ENCODE assay signal across 15 mouse cellular contexts in genomic region chr13:41825379-41825966, GRCm38 (mm10). TPM values are rescaled to one million over a fixed set of nuclear protein-coding genes. Genes with fewer than 3 reads are reported as not detected.
A peak's percentile ranks its signal among the peaks of the same experiment; 100 is the strongest.
DNase-seq lines count a peak whose midpoint lies in the region; ATAC-seq and TF ChIP-seq lines count a peak whose summit lies in the region.
"Had no signal": no experiment of that assay in that cellular context is flagged by ENCODE, and none has a peak within 500 bp of the region (broad histone marks: within the 10 kb centered on the region; RNA-seq: fewer than 3 reads in every experiment).

No protein-coding gene starts in this region.

- WGBS in liver, postnatal 0 days (ENCODE audit: insufficient replicate concordance) = 38% methylated on average over 11 of the region's 11 CpGs
- 81% methylated on average over 11 of the region's 11 CpGs for WGBS in midbrain, embryonic 14.5 days
- WGBS in lung, postnatal 0 days = 60% methylated on average over 11 of the region's 11 CpGs

- peak; percentile 43 for DNase-seq in retina, postnatal 1 day
- DNase-seq in retina, embryonic 14.5 days (ENCODE audit: low spot score) = no peak
- DNase-seq in R1 (ENCODE audit: low read depth, low spot score) = peak; percentile 74
- peak; percentile 36 for DNase-seq in liver, postnatal 0 days
- DNase-seq in thymus, postnatal 14 days = peak; percentile 68
- no peak for DNase-seq in midbrain, embryonic 14.5 days
- no peak for DNase-seq in left cerebral cortex, adult 2 months (ENCODE audit: extremely low spot score in 1 of 2, low spot score in 2 of 2)
- DNase-seq in lung, postnatal 0 days (ENCODE audit: low spot score) = no peak
- DNase-seq: adrenal gland, postnatal 25 days; cerebellum, adult 18-20 months had no signal

- peaks cover 6% of the 10 kb centered on the region for H3K4me1 ChIP-seq in liver, postnatal 0 days (ENCODE audit: insufficient read depth)
- H3K4me1 ChIP-seq in midbrain, embryonic 14.5 days (ENCODE audit: control insufficient read depth, insufficient read depth, low read length) = no peaks in the 10 kb centered on the region
- no peaks in the 10 kb centered on the region for H3K4me1 ChIP-seq in lung, postnatal 0 days (ENCODE audit: insufficient read depth, low read depth, low read length)
- H3K4me1 ChIP-seq: embryonic facial prominence, embryonic 12.5 days; limb, embryonic 13.5 days; megakaryocyte, embryonic 14.5 days had no signal

- no peak for TF ChIP-seq CTCF in liver, postnatal 0 days (IDR thresholded peaks at IDR 0.05; ENCODE audit: low read depth)
- no peak for TF ChIP-seq CTCF in left cerebral cortex, adult 2 months (IDR thresholded peaks at IDR 0.05)
- TF ChIP-seq CTCF in lung, postnatal 0 days (IDR thresholded peaks at IDR 0.05) = no peak

- no peaks in the 10 kb centered on the region for H3K9me3 ChIP-seq in liver, postnatal 0 days (ENCODE audit: low read length)
- no peaks in the 10 kb centered on the region for H3K9me3 ChIP-seq in midbrain, embryonic 14.5 days (ENCODE audit: control insufficient read depth, low read length)
- no peaks in the 10 kb centered on the region for H3K9me3 ChIP-seq in lung, postnatal 0 days (ENCODE audit: low read length)
- H3K9me3 ChIP-seq: embryonic facial prominence, embryonic 12.5 days; heart, embryonic 13.5 days; limb, embryonic 13.5 days had no signal

- no peaks in the 10 kb centered on the region for H3K27me3 ChIP-seq in liver, postnatal 0 days (ENCODE audit: insufficient read depth, low read length)
- H3K27me3 ChIP-seq in midbrain, embryonic 14.5 days (ENCODE audit: control insufficient read depth, insufficient read depth, low read length) = no peaks in the 10 kb centered on the region
- H3K27me3 ChIP-seq in lung, postnatal 0 days (replicated peaks; ENCODE audit: insufficient read depth, low read length) = no peaks in the 10 kb centered on the region
- H3K27me3 ChIP-seq: embryonic facial prominence, embryonic 12.5 days; heart, embryonic 13.5 days; limb, embryonic 13.5 days; megakaryocyte, embryonic 14.5 days had no signal

- H3K4me3 ChIP-seq in liver, postnatal 0 days (ENCODE audit: low read depth, low read length) = no peak overlapping the region
- H3K4me3 ChIP-seq in midbrain, embryonic 14.5 days (replicated peaks; ENCODE audit: low read depth, low read length) = no peak overlapping the region
- H3K4me3 ChIP-seq in left cerebral cortex, adult 2 months = no peak overlapping the region
- no peak overlapping the region for H3K4me3 ChIP-seq in lung, postnatal 0 days (ENCODE audit: low read depth, low read length)
- H3K4me3 ChIP-seq: embryonic facial prominence, embryonic 12.5 days; heart, embryonic 13.5 days; limb, embryonic 13.5 days; megakaryocyte, embryonic 14.5 days had no signal

- no peak overlapping the region for H3K9ac ChIP-seq in liver, postnatal 0 days (replicated peaks)
- H3K9ac ChIP-seq in midbrain, embryonic 14.5 days (replicated peaks; ENCODE audit: low read length) = no peak overlapping the region
- H3K9ac ChIP-seq in lung, postnatal 0 days (replicated peaks; ENCODE audit: low read depth) = no peak overlapping the region
- H3K9ac ChIP-seq: embryonic facial prominence, embryonic 12.5 days; heart, embryonic 13.5 days; limb, embryonic 13.5 days had no signal

- no peaks in the 10 kb centered on the region for H3K36me3 ChIP-seq in liver, postnatal 0 days (replicated peaks; ENCODE audit: insufficient read depth, low read length)
- H3K36me3 ChIP-seq in midbrain, embryonic 14.5 days (ENCODE audit: control insufficient read depth, insufficient read depth, low read length) = no peaks in the 10 kb centered on the region
- no peaks in the 10 kb centered on the region for H3K36me3 ChIP-seq in lung, postnatal 0 days (ENCODE audit: insufficient read depth, low read length)
- H3K36me3 ChIP-seq: embryonic facial prominence, embryonic 12.5 days; heart, embryonic 13.5 days; limb, embryonic 13.5 days had no signal

- no peak overlapping the region for H3K27ac ChIP-seq in liver, postnatal 0 days (ENCODE audit: low read depth)
- H3K27ac ChIP-seq in midbrain, embryonic 14.5 days (replicated peaks; ENCODE audit: low read depth, low read length) = no peak overlapping the region
- no peak overlapping the region; the same call in 1 of the 2 replicates for H3K27ac ChIP-seq in left cerebral cortex, adult 2 months
- H3K27ac ChIP-seq in lung, postnatal 0 days (ENCODE audit: low read length) = no peak overlapping the region
- H3K27ac ChIP-seq: embryonic facial prominence, embryonic 12.5 days; heart, embryonic 13.5 days; hindbrain, postnatal 0 days; limb, embryonic 13.5 days had no signal

- no peak for ATAC-seq in liver, postnatal 0 days
- no peak for ATAC-seq in midbrain, embryonic 14.5 days (ENCODE audit: low FRiP score, low TSS enrichment)
- no peak for ATAC-seq in lung, postnatal 0 days
- ATAC-seq: hindbrain, postnatal 0 days had no signal

- TF ChIP-seq EP300 in liver, postnatal 0 days (IDR thresholded peaks at IDR 0.05; ENCODE audit: low read depth) = no peak
- TF ChIP-seq EP300 in lung, postnatal 0 days (IDR thresholded peaks at IDR 0.05) = no peak

- peak overlapping the region; percentile 27; the same call in 1 of the 2 replicates for H3K4me2 ChIP-seq in liver, postnatal 0 days (ENCODE audit: low read depth, low read length)
- H3K4me2 ChIP-seq in midbrain, embryonic 14.5 days (ENCODE audit: low read length) = no peak overlapping the region
- no peak overlapping the region for H3K4me2 ChIP-seq in lung, postnatal 0 days (replicated peaks; ENCODE audit: low read depth, low read length)
- H3K4me2 ChIP-seq: embryonic facial prominence, embryonic 12.5 days; heart, embryonic 13.5 days; limb, embryonic 13.5 days had no signal

- intact Hi-C loops in left cerebral cortex, adult 2 months (cut with DNase I) = loop anchor here (5.0 kb wide), 1 partner anchor 77 kb away; no protein-coding TSS in a partner anchor

RNA-seq across cellular contexts. Expression of gene Adtrp, which starts 22.0 kb away (rescaled TPM):
- 94.2 and 94.5 TPM in 2 replicates for polyA plus RNA-seq in liver, postnatal 0 days (2015; fragmentation: Nextera tagmentation; extraction: Ambion mirVana)
- not detected in 2 replicates for polyA plus RNA-seq in midbrain, embryonic 14.5 days (2014; fragmentation: Nextera tagmentation; extraction: Ambion mirVana)
- not detected for total RNA-seq in left cerebral cortex, adult 2 months (2021)
- 0.43 and 0.61 TPM in 2 replicates for polyA plus RNA-seq in lung, postnatal 0 days (2015; fragmentation: Nextera tagmentation; extraction: Ambion mirVana)

Comparison
In these comparisons a context has a peak if more than half of its experiments do, and no peak if none do; other contexts are left out.
1. DNase-seq: peak in retina, postnatal 1 day (single experiment), R1 (single experiment), liver, postnatal 0 days (single experiment) and thymus, postnatal 14 days (single experiment); none in retina, embryonic 14.5 days (single experiment), midbrain, embryonic 14.5 days (single experiment), left cerebral cortex, adult 2 months (0 of 2) and lung, postnatal 0 days (single experiment).
2. RNA of gene Adtrp, which starts 22.0 kb away (polyA plus RNA-seq): 94.2 to 94.5 TPM in liver, postnatal 0 days; 0.43 to 0.61 TPM in lung, postnatal 0 days and not detected in midbrain, embryonic 14.5 days; every median in the first group is over 10 times any median in the second.